Mouse (Mus musculus): ENCODE results near the gene 4931417E11Rik. TPM values are rescaled to one million over a fixed set of nuclear protein-coding genes. Genes with fewer than 3 reads are reported as not detected.

The 4931417E11Rik gene
- not detected in 2 replicates for polyA plus RNA-seq (2015; fragmentation: Nextera tagmentation; extraction: Ambion mirVana)

- no peak within 1 kb of the TSS for H3K9ac ChIP-seq
- H3K4me2 ChIP-seq (replicated peaks), result no peak within 1 kb of the TSS
- no peaks in the 10 kb centered on the region for H3K27me3 ChIP-seq (replicated peaks)
- WGBS, result 89% methylated on average over 8 of the region's 8 CpGs
- H3K4me1 ChIP-seq (replicated peaks), result no peaks in the 10 kb centered on the region
- no peaks in the 10 kb centered on the region for H3K36me3 ChIP-seq
- no peaks in the 10 kb centered on the region for H3K9me3 ChIP-seq
- H3K27ac ChIP-seq, result no peak within 1 kb of the TSS
- no peak for ATAC-seq
- H3K4me3 ChIP-seq (replicated peaks), result no peak within 1 kb of the TSS
Observed at GRCm38 (mm10) chr6:73469567-73469966, at the start of gene 4931417E11Rik. 4931417E11Rik (minus strand) TSS chr6:73469667.

DNA sequence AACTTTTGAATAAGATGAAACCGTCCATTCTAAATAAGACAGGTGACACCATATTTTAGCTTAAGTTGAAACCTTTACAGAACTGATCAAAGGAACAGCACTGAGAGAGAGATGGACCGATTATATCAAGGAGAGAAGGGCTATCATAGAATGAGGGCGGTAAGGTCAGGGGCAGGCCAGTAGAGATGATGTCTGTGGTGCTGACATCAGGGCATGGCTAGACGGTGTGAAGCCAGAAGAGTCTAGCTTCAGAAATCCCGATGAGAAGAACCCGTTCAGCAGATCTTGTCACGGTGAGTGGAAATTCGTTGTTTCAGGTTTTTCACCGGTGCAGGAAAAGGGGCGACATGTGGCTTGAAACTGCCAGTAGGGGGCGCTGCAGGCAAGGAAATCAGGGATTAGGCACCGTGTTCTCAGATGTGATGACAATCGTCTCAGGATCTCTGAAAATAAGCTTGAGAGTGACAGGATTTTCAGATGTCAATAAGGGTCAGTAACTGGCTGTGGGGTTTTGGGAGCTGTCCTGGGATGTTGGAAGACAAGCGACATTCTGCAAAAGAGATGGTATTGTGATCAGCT lies 48.4 kb upstream of the 4931417E11Rik start:
- H3K36me3 ChIP-seq, result no peaks in the 10 kb centered on the region
- H3K4me1 ChIP-seq (replicated peaks), result no peaks in the 10 kb centered on the region
- H3K9me3 ChIP-seq, result no peaks in the 10 kb centered on the region
- 29% methylated on average over 14 of the region's 14 CpGs for WGBS
- H3K4me2 ChIP-seq (replicated peaks), result no peak overlapping the region
- H3K27ac ChIP-seq, result no peak overlapping the region
- H3K4me3 ChIP-seq (replicated peaks), result no peak overlapping the region
- no peaks in the 10 kb centered on the region for H3K27me3 ChIP-seq (replicated peaks)
- ATAC-seq, result no peak
- H3K9ac ChIP-seq, result no peak overlapping the region

- 13% methylated on average over 1 of the region's 1 CpGs for WGBS
- H3K4me1 ChIP-seq (replicated peaks), result no peaks in the 10 kb centered on the region
- H3K9ac ChIP-seq, result no peak overlapping the region
- ATAC-seq, result no peak
- no peak overlapping the region for H3K4me2 ChIP-seq (replicated peaks)
- H3K27ac ChIP-seq, result no peak overlapping the region
- no peak overlapping the region for H3K4me3 ChIP-seq (replicated peaks)
- H3K9me3 ChIP-seq, result no peaks in the 10 kb centered on the region
- no peaks in the 10 kb centered on the region for H3K27me3 ChIP-seq (replicated peaks)
- H3K36me3 ChIP-seq, result no peaks in the 10 kb centered on the region
Observed at GRCm38 (mm10) chr6:73512907-73513306, 43.4 kb upstream of the 4931417E11Rik start.

- no peak overlapping the region for H3K4me2 ChIP-seq (replicated peaks)
- H3K9ac ChIP-seq, result no peak overlapping the region
- H3K4me3 ChIP-seq (replicated peaks), result no peak overlapping the region
- no peaks in the 10 kb centered on the region for H3K27me3 ChIP-seq (replicated peaks)
- no peaks in the 10 kb centered on the region for H3K36me3 ChIP-seq
- 87% methylated on average over 7 of the region's 7 CpGs for WGBS
- no peaks in the 10 kb centered on the region for H3K9me3 ChIP-seq
- no peak overlapping the region for H3K27ac ChIP-seq
- ATAC-seq, result no peak
- H3K4me1 ChIP-seq (replicated peaks), result no peaks in the 10 kb centered on the region
Observed at GRCm38 (mm10) chr6:73499631-73500030, 30.2 kb upstream of the 4931417E11Rik start.

- ATAC-seq, result no peak
- H3K4me3 ChIP-seq (replicated peaks), result no peak overlapping the region
- H3K36me3 ChIP-seq, result no peaks in the 10 kb centered on the region
- H3K27ac ChIP-seq, result no peak overlapping the region
- H3K27me3 ChIP-seq (replicated peaks), result no peaks in the 10 kb centered on the region
- H3K4me1 ChIP-seq (replicated peaks), result no peaks in the 10 kb centered on the region
- H3K9me3 ChIP-seq, result no peaks in the 10 kb centered on the region
- H3K4me2 ChIP-seq (replicated peaks), result no peak overlapping the region
- no peak overlapping the region for H3K9ac ChIP-seq
- 49% methylated on average over 2 of the region's 2 CpGs for WGBS
Observed at GRCm38 (mm10) chr6:73497321-73497720, 27.9 kb upstream of the 4931417E11Rik start.

GRCm38 (mm10) chr6:73490524-73490923 lies 21.1 kb upstream of the 4931417E11Rik start:
- Histone ChIP-seq H3K27me3 (replicated peaks) (no peaks in the 10 kb centered on the region), H3K9me3 (no peaks in the 10 kb centered on the region), H3K4me2 (replicated peaks) (no peak overlapping the region), H3K36me3 (no peaks in the 10 kb centered on the region), H3K27ac (no peak overlapping the region), H3K9ac (no peak overlapping the region), H3K4me1 (replicated peaks) (no peaks in the 10 kb centered on the region), H3K4me3 (replicated peaks) (no peak overlapping the region)
- WGBS, result 89% methylated on average over 1 of the region's 1 CpGs
- ATAC-seq, result no peak

DNA sequence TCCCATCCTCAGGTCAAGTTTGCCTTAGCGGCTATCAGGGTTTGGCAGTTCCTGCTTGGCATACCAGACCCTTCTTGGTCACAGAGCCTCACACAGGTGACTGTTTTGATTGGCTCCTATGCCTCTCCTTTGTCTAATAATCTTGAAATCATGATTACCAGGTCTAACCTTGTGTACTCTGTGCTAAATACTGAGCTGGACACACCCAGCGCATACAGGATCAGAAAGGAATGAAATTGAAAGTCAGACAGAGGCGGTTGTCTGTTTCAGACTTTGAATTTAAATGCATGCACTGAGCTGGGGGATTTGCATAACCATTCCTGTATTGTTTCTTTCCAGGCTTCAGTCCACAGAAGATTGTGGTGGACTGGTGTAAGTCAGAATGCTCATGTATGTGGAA lies 16.1 kb upstream of the 4931417E11Rik start:
- Histone ChIP-seq H3K9me3 (no peaks in the 10 kb centered on the region), H3K4me3 (replicated peaks) (no peak overlapping the region), H3K27me3 (replicated peaks) (no peaks in the 10 kb centered on the region), H3K9ac (no peak overlapping the region), H3K27ac (no peak overlapping the region), H3K36me3 (no peaks in the 10 kb centered on the region), H3K4me1 (replicated peaks) (no peaks in the 10 kb centered on the region), H3K4me2 (replicated peaks) (no peak overlapping the region)
- 91% methylated on average over 3 of the region's 3 CpGs for WGBS
- ATAC-seq, result no peak

DNA sequence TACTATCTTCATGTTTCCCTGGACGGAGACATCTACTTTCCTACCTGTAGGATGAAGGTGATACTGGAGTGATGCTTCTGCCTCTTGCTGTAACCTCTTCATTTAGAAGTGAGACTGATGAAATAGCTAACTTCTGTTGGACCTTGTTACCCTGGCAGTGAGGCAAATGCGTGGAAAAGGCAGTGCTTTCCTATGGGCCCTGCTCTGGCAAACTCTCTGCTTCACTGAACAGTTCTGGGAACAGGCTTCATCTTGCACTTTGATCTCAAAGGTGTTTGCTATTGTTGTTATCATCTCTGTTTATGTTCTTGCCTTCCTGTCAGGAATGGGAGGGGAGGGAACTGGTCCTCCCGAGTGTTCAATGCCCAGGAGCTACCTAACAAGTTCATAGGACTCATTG lies 3.4 kb downstream of the 4931417E11Rik start:
- WGBS, result 63% methylated on average over 3 of the region's 3 CpGs
- Histone ChIP-seq H3K27ac (no peak overlapping the region), H3K4me1 (replicated peaks) (no peaks in the 10 kb centered on the region), H3K36me3 (no peaks in the 10 kb centered on the region), H3K9me3 (no peaks in the 10 kb centered on the region), H3K9ac (no peak overlapping the region), H3K27me3 (replicated peaks) (no peaks in the 10 kb centered on the region), H3K4me2 (replicated peaks) (no peak overlapping the region), H3K4me3 (replicated peaks) (no peak overlapping the region)
- ATAC-seq, result no peak

DNA sequence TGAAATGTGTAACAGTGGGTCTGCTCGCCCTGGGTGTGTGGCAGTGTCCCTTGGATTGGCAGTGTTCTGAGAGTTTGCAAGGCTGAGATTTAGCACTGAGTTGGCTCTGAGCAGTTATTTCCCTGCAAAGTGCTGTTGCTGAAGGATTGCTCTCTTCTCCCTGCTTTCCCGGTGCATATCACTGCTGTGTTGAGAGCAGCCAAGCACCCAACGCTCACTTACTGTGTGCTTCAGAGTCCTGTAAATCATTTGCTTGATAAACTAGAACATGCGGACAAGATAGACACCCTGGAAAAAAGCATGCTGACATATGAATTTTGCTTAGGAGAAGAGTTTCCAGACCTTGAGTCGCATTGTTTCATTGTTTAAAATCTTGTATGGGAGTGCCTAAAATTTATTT lies 6.9 kb downstream of the 4931417E11Rik start:
- H3K9me3 ChIP-seq, result no peaks in the 10 kb centered on the region
- H3K4me3 ChIP-seq (replicated peaks), result no peak overlapping the region
- no peaks in the 10 kb centered on the region for H3K4me1 ChIP-seq (replicated peaks)
- no peak for ATAC-seq
- H3K27me3 ChIP-seq (replicated peaks), result no peaks in the 10 kb centered on the region
- H3K4me2 ChIP-seq (replicated peaks), result no peak overlapping the region
- WGBS, result 60% methylated on average over 5 of the region's 5 CpGs
- no peak overlapping the region for H3K27ac ChIP-seq
- no peak overlapping the region for H3K9ac ChIP-seq
- H3K36me3 ChIP-seq, result no peaks in the 10 kb centered on the region

- Histone ChIP-seq H3K4me2 (replicated peaks) (no peak overlapping the region), H3K4me3 (replicated peaks) (no peak overlapping the region), H3K27ac (no peak overlapping the region), H3K9ac (no peak overlapping the region), H3K9me3 (no peaks in the 10 kb centered on the region), H3K4me1 (replicated peaks) (no peaks in the 10 kb centered on the region), H3K36me3 (no peaks in the 10 kb centered on the region), H3K27me3 (replicated peaks) (no peaks in the 10 kb centered on the region)
- WGBS, result 27% methylated on average over 3 of the region's 3 CpGs
- ATAC-seq, result no peak
Observed at GRCm38 (mm10) chr6:73433912-73434311, 35.6 kb downstream of the 4931417E11Rik start.

- no peak for ATAC-seq
- 23% methylated on average over 14 of the region's 14 CpGs for WGBS
- H3K4me2 ChIP-seq (replicated peaks), result no peak overlapping the region
- no peaks in the 10 kb centered on the region for H3K27me3 ChIP-seq (replicated peaks)
- no peaks in the 10 kb centered on the region for H3K4me1 ChIP-seq (replicated peaks)
- no peaks in the 10 kb centered on the region for H3K9me3 ChIP-seq
- no peak overlapping the region for H3K4me3 ChIP-seq (replicated peaks)
- H3K9ac ChIP-seq, result no peak overlapping the region
- no peaks in the 10 kb centered on the region for H3K36me3 ChIP-seq
- no peak overlapping the region for H3K27ac ChIP-seq
Observed at GRCm38 (mm10) chr6:73428618-73429336, 40.7 kb downstream of the 4931417E11Rik start.

- Histone ChIP-seq H3K4me1 (replicated peaks) (no peaks in the 10 kb centered on the region), H3K36me3 (no peaks in the 10 kb centered on the region), H3K9me3 (no peaks in the 10 kb centered on the region), H3K27me3 (replicated peaks) (no peaks in the 10 kb centered on the region), H3K27ac (no peak overlapping the region), H3K4me2 (replicated peaks) (no peak overlapping the region), H3K4me3 (replicated peaks) (no peak overlapping the region), H3K9ac (no peak overlapping the region)
- no peak for ATAC-seq
- 43% methylated on average over 1 of the region's 1 CpGs for WGBS
Observed at GRCm38 (mm10) chr6:73427273-73427812, 42.1 kb downstream of the 4931417E11Rik start.

Measured in intestine, embryonic 15.5 days (tissue).